Mouse (Mus musculus) C2C12 (cell line): Measurements from ENCODE around the gene Ccn1.

Source experiments
- CTCF ChIP-seq: IDR thresholded peaks from one replicate; pipeline ENCODE4 v1.5.1; 2011; ENCODE audit not compliant: control insufficient read depth, insufficient read depth, insufficient read length
- FOSL1 ChIP-seq: IDR thresholded peaks from one replicate; pipeline ENCODE4 v1.8.0; 2011; ENCODE audit warnings: mild to moderate bottlenecking, low read length; ENCODE audit not compliant: poor library complexity, insufficient read depth, severe bottlenecking
- MAX ChIP-seq: IDR thresholded peaks from one replicate; pipeline ENCODE4 v1.6.1; 2011; ENCODE audit warnings: mild to moderate bottlenecking, control low read depth

DNA sequence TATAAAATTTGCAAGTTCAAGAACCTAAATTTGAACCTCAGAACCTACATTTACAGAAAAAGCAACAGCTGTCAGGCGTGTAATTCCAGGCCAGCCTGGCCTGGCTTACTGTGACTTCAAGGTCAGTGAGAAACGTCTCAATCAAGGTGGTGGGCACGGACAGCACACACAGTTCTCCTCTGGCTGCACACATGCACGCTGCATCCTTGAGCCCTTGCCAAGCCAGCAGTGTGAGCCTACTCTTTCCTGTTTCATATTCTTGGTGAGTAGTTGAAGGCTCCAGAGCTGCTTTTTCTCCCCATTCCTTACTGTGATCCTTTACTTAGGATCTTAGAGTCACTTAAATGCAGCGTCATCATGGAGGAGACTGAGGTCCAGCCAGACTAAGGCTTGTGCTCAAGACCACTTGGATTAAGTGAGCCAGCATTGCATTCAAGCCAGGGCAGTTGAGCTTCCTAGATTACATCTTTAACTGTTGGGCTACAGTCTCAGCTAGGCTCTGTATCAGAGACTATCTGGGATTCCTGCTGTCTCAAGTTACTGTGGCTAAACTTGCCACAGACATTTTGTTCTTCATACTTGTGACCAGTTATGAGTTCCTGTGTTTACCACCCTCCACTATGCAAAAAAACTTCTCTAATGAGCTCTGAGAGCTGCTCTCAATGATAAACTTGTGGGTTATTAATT lies 44.2 kb downstream of the Ccn1 start:
- TF ChIP-seq CTCF: no peak
- no peak for TF ChIP-seq MAX
- no peak for TF ChIP-seq FOSL1
